Mouse (Mus musculus): ENCODE measurements around the gene Haus5.

Haus5 gene

GRCm38 (mm10) chr7:30625530-30626384 lies 39.0 kb downstream of the Haus5 start, which contains the start of gene Cox6b1:
Cox6b1 (minus strand) TSS chr7:30626151.
- peak; percentile 88 for DNase-seq (ENCODE audit: extremely low spot score)

DNA sequence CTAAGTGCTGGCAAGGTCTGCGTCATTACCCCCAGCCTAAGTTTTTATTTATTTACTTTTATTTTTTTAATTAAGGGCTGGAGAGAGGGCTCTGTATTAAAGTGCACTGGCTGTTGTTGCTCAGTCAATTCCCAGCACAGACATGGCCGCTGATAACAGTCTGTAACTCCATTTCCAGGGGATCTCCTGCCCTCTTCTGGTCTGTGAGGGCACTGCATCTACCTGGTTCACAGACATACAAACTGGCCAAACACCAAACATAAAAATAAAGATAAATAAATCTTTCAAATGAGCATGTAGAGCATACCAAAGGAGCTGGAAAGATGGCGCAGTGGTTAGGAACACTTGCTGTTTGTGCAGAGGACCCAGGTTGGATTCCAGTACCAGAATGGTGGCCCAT lies 45.6 kb downstream of the Haus5 start:
- no peak for DNase-seq (ENCODE audit: extremely low spot score)

GRCm38 (mm10) chr7:30618658-30619057 lies 46.1 kb downstream of the Haus5 start:
- no peak for DNase-seq (ENCODE audit: extremely low spot score)

GRCm38 (mm10) chr7:30615049-30615760 lies 49.6 kb downstream of the Haus5 start:
- no peak for DNase-seq (ENCODE audit: extremely low spot score)

GRCm38 (mm10) chr7:30614454-30614853 lies 50.3 kb downstream of the Haus5 start:
- no peak for DNase-seq (ENCODE audit: extremely low spot score)

- DNase-seq (ENCODE audit: extremely low spot score) = peak; percentile 59
Observed at GRCm38 (mm10) chr7:30613529-30614112, 51.2 kb downstream of the Haus5 start.

GRCm38 (mm10) chr7:30612654-30613402 lies 52.0 kb downstream of the Haus5 start, which contains the start of gene Upk1a:
Upk1a (minus strand) TSS chr7:30612847.
- no peak for DNase-seq (ENCODE audit: extremely low spot score)

- DNase-seq (ENCODE audit: extremely low spot score) = no peak
Observed at GRCm38 (mm10) chr7:30610043-30610442, 54.8 kb downstream of the Haus5 start.

GRCm38 (mm10) chr7:30608476-30608875 lies 56.3 kb downstream of the Haus5 start:
- DNase-seq (ENCODE audit: extremely low spot score) = no peak

GRCm38 (mm10) chr7:30607706-30608309 lies 57.0 kb downstream of the Haus5 start:
- peak; percentile 61 for DNase-seq (ENCODE audit: extremely low spot score)

- no peak for DNase-seq (ENCODE audit: extremely low spot score)
Observed at GRCm38 (mm10) chr7:30604944-30605343, 59.9 kb downstream of the Haus5 start.

DNA sequence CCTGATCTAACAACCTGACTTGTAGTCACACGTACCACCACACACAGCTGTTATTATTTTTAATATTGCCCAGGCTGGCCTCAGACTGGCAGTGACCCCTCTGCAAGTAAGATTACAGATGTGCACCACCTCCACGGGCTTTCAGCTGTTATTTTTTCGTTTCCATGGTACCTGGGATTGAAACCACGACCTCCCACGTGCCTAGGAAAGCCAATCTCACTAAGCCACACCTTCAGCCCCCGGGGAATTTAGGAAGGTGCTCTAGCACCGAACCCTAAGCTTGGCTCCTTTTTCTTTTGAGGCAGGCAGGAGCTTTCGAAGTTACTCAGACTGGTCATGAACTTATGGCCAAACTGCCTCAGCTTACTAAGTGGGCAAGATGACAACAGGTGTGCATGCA lies 60.4 kb downstream of the Haus5 start:
- DNase-seq (ENCODE audit: extremely low spot score) = no peak
